Mouse (Mus musculus): ENCODE results near the gene Utp14a.
"Not testable (repeated sequence)": the region's sequence is repeated elsewhere in the genome, so short reads cannot be mapped to it uniquely, and the experiment has no call there.

Utp14a gene

DNA sequence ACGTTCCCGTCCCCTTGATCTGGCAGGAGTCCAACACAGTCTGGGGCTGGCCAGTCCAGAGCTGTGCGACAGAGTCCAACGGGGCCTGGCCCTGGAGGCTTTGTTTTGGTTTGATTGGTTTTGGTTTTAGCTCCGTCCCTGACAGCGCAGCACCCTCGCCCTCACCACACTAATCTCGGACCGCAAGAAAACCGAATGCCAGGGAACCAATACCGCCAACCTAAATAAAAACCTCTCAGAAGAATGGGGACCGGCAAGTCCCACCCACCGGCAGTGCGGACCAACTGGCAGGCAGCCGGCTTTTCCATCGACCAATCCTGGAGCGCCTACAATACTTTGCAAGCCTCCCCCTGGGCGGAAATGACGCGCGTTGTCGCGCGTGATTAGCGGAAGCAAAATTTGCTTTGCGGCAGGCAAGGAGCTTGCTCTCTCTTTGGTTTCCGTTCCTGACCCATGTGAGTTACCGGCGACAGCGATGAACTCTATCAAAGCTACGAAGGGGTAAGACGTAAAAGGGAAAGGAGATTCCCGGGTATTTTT, at the start of gene Utp14a:
Gene Utp14a (plus strand): TSS at position 395 of the 540 bp plus-strand sequence.
- peak; percentile 92 for DNase-seq (ENCODE audit: low spot score)

DNA sequence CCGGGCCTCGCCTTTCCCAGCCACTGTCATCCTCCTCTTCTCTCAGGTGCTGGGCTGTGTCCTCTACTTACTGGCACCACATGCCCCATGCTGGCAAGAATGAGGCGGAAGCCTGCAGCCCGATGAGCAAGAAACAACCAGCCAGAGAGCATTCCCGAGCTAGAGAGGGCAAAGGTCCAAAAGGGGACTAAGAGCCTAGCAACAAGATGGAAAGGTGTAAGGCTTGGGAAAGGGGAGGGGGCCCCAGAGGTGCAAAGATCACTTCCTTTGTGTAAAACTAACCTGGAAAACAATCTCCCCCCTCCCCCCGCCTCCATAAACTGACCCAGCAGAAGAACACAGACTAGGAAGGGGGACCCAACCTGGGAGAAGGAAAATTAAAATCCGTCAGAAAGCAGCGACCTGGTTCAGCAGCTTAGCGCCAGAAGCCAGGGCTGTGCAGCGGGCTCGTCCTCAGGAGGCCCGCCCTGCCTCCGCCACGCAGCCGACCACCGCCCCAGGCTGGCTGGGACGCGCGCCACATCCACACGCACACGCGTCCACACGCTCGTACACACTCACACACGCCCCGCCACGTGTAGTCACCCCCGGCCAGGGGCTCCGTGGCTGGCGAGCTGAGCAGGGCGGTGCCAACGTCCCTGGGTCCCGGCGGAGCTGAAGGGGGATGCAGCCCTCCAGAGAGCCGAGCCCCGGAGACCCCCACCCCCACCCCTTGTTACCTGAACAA, 48.7 kb upstream of the Utp14a start:
- peak; percentile 13 for DNase-seq (ENCODE audit: low spot score)

DNA sequence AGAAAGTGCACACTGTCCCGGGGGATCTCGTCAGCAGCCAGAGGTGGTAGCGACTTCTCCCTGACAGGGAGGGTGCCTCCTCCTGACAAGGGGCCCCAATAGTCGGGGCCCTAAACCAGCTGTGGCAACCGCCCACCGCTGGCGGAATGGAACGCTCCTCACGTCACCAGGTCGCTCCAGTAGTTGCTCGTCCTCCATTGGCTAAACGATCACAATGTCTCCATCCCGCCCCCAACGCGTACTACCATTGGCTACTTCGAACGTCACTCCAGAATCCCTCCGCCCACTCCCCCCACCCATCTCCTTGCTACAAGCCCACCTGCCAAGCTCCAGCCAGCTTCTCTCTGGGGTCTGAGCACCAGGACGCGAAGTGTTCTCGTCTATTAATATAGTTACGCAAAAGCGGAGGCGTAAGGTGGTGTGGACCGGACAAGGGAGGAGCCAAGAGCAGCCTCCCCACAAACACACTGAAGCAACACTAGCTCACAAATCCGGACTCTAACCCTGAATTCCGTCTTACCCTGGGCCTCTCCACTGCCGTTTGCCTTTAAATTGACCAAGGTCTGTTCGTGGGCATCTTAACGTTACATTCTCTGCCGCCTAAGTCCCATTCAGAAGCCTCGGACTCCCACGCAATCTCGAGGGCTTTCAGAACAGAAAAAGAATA, 48.0 kb upstream of the Utp14a start, which contains the start of gene Zdhhc9:
Gene Zdhhc9 (minus strand): TSS at position 360 of the 667 bp plus-strand sequence.
- DNase-seq (ENCODE audit: low spot score) = peak; percentile 82

DNA sequence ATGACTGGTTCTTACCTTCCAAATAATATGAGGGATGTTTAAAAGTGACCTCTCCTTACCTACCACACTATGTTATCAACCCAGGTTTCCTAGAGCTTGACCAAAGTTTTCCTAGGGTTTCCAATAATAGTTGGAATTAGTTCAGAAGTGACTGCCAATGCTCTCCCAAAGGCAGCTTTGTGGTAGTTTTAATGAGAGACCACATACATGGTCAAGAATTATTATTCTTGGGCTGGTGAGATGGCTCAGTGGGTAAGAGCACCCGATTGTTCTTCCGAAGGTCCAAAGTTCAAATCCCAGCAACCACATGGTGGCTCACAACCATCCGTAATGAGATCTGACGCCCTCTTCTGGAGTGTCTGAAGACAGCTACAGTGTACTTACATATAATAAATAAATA, 46.9 kb upstream of the Utp14a start:
- not testable (repeated sequence) for DNase-seq (ENCODE audit: low spot score)

DNA sequence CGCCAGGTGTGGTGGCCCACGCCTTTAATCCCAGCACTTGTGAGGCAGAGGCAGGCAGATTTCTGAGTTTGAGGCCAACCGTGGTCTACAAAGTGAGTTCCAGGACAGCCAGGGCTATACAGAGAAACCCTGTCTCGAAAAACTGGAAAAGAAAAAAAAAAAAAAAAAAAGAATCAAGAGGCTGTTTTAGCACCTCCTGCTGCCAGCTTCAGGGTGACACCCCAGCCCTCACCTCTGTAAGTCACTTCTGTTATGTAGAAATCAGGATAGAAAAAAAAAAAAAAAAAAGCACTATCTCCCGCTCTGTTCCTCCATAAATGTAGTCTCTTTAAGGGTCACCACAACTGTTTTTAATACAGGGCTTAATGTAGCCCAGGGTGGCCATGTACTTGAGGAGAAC, 37.2 kb upstream of the Utp14a start:
- no peak for DNase-seq (ENCODE audit: low spot score)

DNA sequence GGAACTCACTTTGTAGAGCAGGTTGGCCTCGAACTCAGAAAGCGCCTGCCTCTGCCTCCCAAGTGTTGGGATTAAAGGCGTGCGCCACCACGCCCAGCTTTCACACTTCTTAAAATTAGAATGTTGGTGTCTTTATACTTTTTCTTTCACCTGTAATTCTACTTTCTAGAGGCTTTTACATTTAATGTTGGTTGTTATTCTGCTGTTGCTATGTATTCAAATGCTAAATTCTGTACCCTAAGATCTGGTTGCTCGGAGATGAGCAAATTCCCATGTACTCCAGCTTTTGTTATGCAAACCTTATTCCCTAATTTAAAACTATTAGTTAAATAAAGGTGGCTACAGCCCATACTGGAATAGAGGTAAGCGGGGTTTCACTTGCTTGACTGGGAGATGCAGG, 34.0 kb upstream of the Utp14a start:
- no peak for DNase-seq (ENCODE audit: low spot score)

DNA sequence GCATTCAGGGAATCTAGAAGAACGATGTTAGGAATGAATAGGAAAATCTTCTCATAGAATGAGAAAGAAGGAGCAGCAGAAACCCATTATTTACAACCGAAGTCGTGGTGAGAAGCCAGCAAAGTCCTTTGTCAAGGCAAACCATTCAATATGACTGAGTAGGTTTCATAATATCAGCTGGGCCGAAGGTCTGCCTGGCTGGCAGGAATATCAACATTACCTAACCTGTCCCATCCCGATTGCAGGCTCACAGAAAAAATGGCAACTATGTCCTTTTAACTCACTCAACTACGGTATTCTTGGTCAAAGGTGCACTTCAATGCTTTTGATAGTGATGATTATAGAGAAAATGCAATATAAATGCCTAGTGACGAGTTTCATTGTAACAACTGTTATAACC, 30.4 kb upstream of the Utp14a start:
- no peak for DNase-seq (ENCODE audit: low spot score)

DNA sequence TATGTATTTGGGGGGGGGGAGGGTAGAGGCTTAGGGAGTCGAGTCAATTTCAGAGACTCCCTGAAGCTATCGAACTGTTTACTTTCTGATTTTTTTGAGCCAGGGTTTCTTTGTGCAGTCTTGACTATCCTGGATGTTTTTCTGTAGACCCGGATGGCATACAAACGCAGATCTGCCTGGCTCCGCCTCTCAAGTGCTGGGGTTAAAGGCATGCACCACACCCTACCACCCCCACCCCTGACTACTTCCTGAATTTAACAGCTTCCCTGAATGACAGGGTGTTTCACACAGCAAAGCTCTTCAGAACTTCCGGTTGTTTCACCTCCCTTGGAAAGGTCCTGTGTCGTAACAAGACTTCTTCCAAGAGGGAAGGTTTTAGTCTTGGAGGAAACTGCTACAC, 22.2 kb upstream of the Utp14a start:
- peak; percentile 4 for DNase-seq (ENCODE audit: low spot score)

DNA sequence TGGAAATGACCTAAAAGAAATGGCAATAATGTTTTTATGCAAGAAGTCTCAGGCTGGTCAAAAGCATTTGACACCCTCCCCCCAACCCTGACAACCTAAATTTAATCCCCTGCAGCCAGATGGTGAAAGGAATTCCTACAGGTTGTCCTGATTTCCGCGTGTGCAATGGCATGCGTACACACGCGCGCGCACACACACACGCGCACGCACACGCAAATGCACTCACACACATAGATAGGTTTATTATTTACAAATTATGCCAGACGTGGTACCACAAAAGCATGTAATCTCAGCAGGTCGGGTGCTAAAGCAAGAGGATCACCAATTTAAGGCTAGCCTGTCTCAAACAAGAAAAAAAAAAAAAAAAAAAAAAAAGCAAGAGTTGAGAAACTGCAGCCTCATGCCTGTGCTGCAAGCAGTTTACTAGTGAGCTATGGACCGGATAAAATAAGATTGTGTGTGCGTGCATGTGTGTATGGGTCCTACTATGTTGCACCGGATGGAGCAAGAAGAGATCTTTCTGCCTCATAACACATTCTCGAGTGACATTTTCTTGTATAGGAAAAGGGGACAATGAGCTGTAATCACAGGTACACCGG, 733 bp upstream of the Utp14a start:
- no peak for DNase-seq (ENCODE audit: low spot score)

DNA sequence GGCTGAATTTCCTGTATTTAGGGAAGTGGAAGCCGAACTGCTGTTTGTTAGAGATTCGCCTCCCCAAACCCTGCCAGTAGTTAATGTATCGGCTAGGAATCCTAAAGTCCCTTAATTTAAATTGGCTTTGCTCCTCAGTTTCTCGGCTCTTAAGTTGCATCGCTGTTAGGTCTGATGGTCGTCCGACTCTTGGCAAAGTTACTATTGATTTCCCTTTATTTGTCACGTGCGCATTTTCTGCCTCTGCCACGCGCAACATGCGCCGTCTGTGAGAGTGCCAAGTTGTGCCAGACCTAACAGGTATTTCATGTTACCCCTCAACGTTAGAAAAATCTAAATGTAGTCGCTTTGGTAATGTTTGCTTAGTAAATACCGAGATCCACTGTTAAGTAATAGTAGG, 349 bp downstream of the Utp14a start:
- DNase-seq (ENCODE audit: low spot score) = no peak

DNA sequence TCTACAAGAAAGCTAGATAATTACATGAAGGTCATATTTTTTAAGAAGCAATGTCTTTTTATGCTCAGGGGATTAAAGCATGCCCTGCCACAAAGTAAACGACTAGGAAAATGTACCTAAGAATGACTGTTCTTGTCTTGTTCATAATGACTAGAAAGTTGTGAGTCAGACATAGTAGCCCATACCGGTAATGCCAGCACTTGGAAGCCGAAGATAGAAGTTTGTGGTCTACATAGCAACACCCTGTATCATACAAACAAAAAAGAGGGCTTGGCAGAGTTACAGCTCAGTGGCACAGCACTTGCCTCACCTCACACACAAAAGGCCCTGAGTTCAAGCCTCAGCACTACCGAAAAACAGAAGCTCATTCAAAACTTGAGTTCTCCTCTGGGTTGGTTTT, 15.0 kb downstream of the Utp14a start:
- no peak for DNase-seq (ENCODE audit: low spot score)

DNA sequence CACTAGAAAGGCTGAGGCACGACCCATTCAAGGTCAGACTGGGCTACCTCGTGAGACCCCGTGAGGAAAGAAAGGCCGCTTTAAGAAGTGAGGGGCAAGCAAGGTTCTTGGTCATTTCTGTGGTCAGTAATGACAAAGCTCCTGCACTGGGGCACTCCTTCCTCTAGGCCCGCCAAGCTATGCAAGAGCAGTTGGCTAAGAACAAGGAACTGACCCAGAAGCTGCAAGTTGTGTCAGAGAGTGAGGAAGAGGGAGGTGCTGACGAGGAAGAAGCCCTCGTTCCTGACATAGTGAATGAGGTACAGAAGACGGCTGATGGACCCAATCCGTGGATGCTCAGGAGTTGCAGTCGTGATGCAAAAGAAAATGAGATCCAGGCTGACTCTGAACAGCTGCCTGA, 18.0 kb downstream of the Utp14a start:
- DNase-seq (ENCODE audit: low spot score) = no peak

DNA sequence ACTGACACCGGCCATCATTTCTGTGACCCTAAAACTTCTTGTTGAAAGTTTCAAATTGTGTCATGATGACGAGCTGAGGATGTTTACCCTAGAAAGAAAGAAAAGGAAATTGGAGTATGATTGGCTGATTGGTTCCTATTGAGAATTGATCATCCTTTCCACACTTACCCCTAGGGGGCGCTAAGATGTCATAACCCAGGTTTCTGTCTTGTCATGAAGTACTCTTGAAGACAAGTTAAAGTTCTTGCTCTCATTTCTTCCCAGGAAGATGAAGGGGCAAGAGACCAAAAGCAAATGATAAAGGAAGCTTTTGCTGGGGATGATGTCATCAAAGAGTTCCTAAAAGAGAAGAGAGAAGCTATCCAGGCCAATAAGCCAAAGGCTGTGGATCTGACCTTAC, 21.4 kb downstream of the Utp14a start:
- peak; percentile 20 for DNase-seq (ENCODE audit: low spot score)

DNA sequence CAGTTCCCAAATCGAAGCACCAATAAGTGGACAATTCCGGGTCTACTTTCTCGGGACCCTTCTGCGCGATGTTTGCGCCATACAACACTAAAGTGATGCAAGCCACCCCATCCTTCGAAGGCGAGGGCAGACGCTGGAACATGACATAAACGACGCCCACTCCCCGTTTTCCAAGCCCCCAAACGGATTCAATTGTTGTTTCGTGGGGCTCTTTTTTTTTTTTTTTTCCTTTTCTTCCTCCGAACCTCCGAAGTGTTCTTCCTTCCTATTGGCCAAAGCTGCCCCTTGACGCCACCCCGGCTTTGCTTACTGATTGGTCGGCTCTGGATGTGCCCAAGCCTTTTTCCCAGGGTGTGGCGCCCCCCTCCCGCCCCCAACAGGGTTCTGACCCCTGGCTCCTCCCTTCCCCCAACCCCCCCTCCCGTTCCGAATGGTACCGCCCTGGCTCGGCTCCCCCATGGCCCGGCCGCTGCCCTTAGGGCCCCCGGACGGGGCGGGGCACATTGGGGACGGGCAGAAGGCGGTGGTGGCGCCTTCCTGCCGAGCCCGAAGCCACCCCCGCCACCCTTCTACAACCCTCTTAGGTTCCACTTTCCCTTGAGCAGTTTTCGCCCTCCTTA, 27.8 kb downstream of the Utp14a start:
- peak; percentile 81 for DNase-seq (ENCODE audit: low spot score)

DNA sequence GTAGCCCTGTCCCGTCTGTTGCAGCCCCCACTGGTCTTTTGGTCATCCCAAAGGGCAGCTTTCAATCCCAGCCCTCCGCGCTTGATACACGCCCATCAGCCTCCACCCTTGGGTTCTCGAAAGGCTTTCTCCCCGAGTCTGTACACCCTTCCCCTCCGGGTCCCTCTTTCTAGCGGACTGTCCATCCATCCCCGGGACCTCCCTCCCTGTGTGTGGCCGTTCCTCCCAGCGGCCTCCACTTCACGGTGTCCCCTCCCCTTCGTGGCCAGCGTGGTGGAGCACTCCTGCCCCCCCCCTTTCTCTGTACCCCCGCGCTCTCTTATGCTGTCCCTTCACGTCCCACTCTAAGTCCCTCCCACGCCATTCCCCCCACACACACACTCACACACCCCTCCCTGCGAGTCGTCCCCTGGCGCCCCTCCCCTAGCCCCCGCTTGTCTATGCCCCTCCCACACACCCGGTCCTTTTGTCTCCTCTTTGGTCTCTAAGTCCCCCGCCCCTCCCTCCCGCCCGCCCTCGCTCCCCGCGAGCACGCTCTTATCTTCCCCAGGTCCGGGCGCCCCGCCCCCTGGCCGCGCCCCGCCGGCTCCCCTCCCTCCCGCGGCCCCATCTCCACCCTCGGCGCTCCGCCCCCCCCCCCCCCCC, 28.5 kb downstream of the Utp14a start:
- DNase-seq (ENCODE audit: low spot score) = peak; percentile 69

DNA sequence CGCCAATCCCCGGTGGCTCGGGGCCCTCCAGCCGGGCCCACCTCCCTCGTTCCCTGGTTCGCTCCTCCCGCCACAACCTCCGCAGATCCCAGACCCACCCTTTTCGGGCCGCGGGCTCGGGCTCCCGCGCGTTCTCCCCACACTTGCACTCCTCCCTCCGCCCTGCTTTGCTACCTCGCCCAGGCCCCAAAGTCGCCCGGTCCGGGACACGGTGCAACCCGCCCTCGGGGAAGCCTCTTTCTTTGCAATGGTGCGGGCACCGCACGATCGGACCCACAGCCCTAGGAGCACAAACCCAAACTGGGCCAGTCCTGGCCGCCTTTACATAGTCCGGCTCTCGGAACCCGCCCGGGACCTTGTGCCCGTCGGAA, 29.0 kb downstream of the Utp14a start:
- peak; percentile 41 for DNase-seq (ENCODE audit: low spot score)

DNA sequence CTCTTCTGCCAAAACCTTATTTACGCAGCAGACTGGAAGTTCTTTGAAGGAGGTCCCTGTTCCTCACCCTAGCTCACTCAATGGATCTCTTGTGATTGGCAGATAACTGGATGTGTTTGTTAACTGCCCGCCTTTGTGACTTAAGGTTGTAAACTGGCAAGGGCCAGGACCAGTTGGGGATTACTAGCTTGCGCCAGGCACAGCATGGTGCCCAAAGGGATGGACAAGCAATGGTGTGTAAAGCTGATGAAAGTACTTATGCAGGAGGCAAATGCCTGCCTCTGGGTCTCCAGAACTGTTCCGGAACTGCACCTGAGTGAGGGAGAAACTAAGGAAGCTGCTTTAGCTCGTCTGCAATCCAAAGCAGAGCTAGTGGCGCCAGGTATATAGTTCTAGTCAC, 29.8 kb downstream of the Utp14a start:
- no peak for DNase-seq (ENCODE audit: low spot score)

DNA sequence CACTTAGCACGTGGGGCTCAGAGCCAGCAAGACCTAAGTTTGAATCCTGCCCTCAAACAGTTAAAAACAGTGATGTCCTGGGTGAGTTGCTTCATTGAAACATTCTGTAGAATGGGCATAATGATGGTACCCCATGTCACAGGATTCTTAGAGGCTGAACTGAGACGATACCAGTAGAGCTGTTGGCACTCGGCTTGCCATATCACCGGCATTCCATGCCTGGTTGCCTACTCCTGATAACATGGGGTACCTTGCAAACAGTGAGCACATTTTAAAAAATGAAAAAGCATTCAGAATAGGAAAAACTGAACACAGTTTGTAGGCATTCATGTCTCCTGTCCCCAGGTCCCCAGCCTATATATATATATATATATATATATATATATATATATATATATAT, 31.3 kb downstream of the Utp14a start:
- DNase-seq (ENCODE audit: low spot score) = no peak

DNA sequence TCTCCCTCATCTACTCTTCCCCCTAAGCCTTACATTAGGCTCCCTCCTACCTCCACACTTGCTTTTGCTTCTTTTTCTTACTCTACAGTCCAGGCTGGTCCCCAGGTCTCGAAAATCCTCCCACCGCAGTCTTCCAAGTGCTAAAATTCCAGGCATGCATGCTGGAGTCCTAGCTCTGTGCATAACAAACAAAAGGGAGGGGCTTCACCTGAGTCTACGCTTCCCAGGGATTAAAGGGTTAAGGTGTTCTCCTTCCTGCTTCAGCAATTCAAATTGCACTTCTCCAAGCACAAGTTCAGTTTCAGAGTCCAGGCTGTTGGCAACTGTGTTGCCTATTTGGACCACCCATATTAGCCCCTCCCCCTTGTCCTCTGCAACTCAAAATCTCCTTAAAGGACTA, 34.8 kb downstream of the Utp14a start:
- DNase-seq (ENCODE audit: low spot score) = no peak

DNA sequence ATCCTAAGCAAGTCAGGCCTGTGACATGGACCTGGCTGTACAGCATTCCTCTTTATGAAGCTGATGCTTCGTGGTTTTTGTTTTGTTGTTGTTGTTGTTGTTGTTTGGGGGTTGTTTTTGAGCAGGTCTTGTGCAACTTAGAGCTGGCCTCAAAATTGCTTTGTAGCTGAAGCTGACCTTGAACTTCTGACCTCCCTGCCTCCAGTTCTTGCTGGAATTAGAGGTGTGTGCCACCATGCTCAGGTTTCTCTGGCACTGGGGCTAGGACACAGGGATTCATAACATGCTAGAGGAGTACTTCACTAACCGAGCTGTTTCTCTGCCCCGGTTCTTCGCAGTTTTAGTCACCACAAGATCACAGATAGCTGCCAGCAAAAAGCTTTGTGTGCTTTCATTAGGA, 48.7 kb downstream of the Utp14a start:
- DNase-seq (ENCODE audit: low spot score) = no peak

DNA sequence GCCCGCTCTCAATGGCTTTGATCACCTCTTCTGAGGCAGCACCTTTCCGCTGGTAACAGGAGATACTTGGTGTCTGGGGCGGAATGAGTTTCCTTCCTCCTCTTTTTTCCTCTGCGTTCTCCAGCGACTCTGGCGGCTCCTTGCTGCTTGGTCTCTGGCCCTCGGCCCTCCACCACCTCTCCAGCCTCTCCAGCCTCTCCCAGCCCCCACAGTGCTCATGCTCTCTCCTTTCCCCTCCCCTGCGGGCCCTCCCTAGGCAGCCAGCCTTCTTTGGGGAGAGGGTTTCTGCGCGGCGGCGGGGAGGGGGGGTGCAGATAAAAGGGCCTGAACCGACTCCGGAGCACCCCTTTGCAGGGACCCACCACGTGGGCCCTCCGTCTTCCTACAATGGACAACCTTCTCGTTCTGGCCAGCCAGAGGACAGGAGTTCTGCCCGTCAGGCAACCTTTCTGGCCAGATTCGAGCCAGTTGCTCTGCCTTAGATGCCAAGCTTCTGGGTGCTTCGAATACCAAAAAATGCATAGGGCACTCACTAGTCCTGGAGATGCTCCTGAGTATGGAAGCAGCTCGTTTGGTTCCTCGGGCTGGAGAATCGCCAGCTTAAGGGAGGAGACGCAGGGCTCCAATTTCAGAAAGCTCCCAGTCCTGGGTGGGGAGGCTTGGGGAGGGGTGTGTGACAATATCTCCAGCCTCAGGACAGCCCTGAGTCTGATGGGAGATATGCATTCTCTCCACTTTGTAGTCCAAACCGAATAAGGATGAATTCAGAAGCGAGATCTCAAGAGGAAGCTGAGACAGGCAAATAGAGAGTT, 54.2 kb downstream of the Utp14a start:
- DNase-seq (ENCODE audit: low spot score) = no peak
